8 mouse cellular contexts compared by ENCODE assay signal in the genomic region with DNA sequence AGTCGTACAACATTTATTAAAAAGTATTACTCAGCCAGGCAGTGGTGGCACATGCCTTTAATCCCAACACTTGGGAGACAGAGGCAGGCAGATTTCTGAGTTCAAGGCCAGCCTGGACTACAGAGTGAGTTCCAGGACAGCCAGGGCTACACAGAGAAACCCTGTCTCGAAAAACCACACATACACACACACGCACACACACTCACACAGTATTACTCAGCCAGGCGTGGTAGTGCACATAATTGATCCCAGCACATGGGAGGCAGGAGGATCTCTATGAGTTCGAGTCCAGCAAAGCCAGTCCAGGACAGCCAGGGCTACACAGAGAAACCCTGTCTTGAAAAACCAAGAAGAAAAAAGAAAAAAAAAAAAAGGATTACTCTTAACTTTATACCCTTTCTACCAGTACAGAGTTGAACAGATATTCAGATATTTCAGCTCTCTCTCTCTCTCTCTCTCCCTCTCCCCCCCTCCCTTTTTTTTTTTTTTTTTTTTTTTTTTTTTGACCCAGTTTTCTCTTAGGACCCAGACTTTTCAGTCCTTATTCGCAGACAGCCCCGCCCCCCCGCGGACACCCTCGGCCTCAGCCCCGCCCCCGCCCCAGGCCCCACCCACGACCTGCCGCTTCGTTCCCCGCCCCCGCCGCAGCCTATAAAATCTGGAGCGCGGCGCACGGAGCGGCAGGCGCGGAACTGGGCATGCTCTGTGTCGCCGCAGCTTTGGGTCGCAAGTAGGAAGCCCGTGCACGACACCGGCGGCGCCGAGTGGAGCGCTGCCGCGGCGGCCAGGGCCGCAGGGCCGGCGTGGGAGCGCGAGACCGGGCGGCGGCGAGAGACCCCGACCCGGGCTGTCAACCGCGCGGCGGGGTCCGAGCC. TPM values are rescaled to one million over a fixed set of nuclear protein-coding genes. Genes with fewer than 3 reads are reported as not detected.
A peak's percentile ranks its signal among the peaks of the same experiment; 100 is the strongest.
DNase-seq lines count a peak whose midpoint lies in the region; ATAC-seq lines count a peak whose summit lies in the region.

A gene (plus strand): TSS at position 683 of the 875 bp plus-strand sequence.

- 10% methylated on average over 42 of the region's 54 CpGs for WGBS in hindbrain, embryonic 12.5 days

- ATAC-seq in hindbrain, embryonic 12.5 days (ENCODE audit: low FRiP score) = peak; percentile 78

- no peaks in the 10 kb centered on the region for H3K9me3 ChIP-seq in hindbrain, embryonic 12.5 days (replicated peaks)

- peak; percentile 91 for DNase-seq in NIH3T3 (ENCODE audit: low read depth)
- DNase-seq in cerebellum, postnatal 14 days = peak; percentile 94 to 96
- peak; percentile 80 to 82 for DNase-seq in frontal cortex, postnatal 14 days (ENCODE audit: low spot score in 2 of 2)
- DNase-seq in layer of hippocampus, postnatal 14 days (ENCODE audit: low spot score in 2 of 2) = peak; percentile 87 to 91
- peak; percentile 92 for DNase-seq in lung, postnatal 10 days
- DNase-seq in ovary, postnatal 14 days (ENCODE audit: low spot score) = peak; percentile 82
- peak; percentile 80 to 91 for DNase-seq in thymus, postnatal 10 days (ENCODE audit: low spot score in 2 of 2)

- H3K4me1 ChIP-seq in hindbrain, embryonic 12.5 days = peaks cover 26% of the 10 kb centered on the region

- no peaks in the 10 kb centered on the region for H3K36me3 ChIP-seq in hindbrain, embryonic 12.5 days

- H3K27ac ChIP-seq in hindbrain, embryonic 12.5 days = peak within 1 kb of the TSS; percentile 89

- peak within 1 kb of the TSS; percentile 66 for H3K4me2 ChIP-seq in hindbrain, embryonic 12.5 days (replicated peaks)

- peak within 1 kb of the TSS; percentile 76 for H3K4me3 ChIP-seq in hindbrain, embryonic 12.5 days

- H3K27me3 ChIP-seq in hindbrain, embryonic 12.5 days = no peaks in the 10 kb centered on the region

- peak within 1 kb of the TSS; percentile 79 for H3K9ac ChIP-seq in hindbrain, embryonic 12.5 days

RNA-seq across cellular contexts. Expression of the gene that starts here (rescaled TPM):
- polyA plus RNA-seq in hindbrain, embryonic 12.5 days (2016; fragmentation: Nextera tagmentation; extraction: Ambion mirVana) = 22.2 and 24.6 TPM in 2 replicates
- total RNA-seq in layer of hippocampus, postnatal 14 days (2021) = 10 to 100 TPM; 40.4 to 41.6 TPM

Comparison
In these comparisons a context has a peak if more than half of its experiments do, and no peak if none do; other contexts are left out.
1. Peak in every context shown above with its lines: DNase-seq, ATAC-seq, H3K4me3 ChIP-seq and H3K27ac ChIP-seq.